Mouse (Mus musculus) hindbrain, embryonic 11.5 days (tissue): ENCODE measurements at regions not wholly inside any gene's neighbourhood (a gene's known extent, or its start where the extent isn't known, plus 50 kb on each side); places are given as distances from the start of the nearest gene placed in this dataset.

Source experiments
- ATAC-seq: fragments of 200-750 bp; cut with Nextera tagmentation; 2 replicates; pipeline ENCODE4 v1.8.0; 2017; ENCODE audit warnings: mild to moderate bottlenecking, moderate TSS enrichment, moderate library complexity; ENCODE audit not compliant: low FRiP score
- DNase-seq: peaks from one replicate; pipeline ENCODE4 v3.0.0-alpha.2; 2015; ENCODE audit warnings: low spot score
- H3K27ac ChIP-seq: fragments of 300-500 bp; sonication (generic); 2 replicates; pipeline ENCODE4 v1.5.1; 2014; ENCODE audit warnings: mild to moderate bottlenecking, low read depth, low read length
- H3K27me3 ChIP-seq: fragments of 300-500 bp; sonication (generic); 2 replicates; pipeline ENCODE4 v1.6.1; 2014; ENCODE audit warnings: mild to moderate bottlenecking, low read length, moderate library complexity, mixed read lengths; ENCODE audit not compliant: control insufficient read depth, insufficient read depth
- H3K36me3 ChIP-seq: fragments of 300-500 bp; sonication (generic); 2 replicates; pipeline ENCODE4 v1.6.1; 2014; ENCODE audit warnings: mild to moderate bottlenecking, low read length, moderate library complexity, mixed read lengths; ENCODE audit not compliant: control insufficient read depth, insufficient read depth
- H3K4me1 ChIP-seq: fragments of 300-500 bp; sonication (generic); replicated peaks from 2 replicates; pipeline ENCODE4 v1.6.1; 2014; ENCODE audit warnings: low read length, mixed read lengths; ENCODE audit not compliant: control insufficient read depth, insufficient read depth
- H3K4me2 ChIP-seq: fragments of 300-500 bp; sonication (generic); replicated peaks from 2 replicates; pipeline ENCODE4 v1.6.1; 2014; ENCODE audit warnings: mild to moderate bottlenecking, low read depth, low read length
- H3K4me3 ChIP-seq: fragments of 300-500 bp; sonication (generic); 2 replicates; pipeline ENCODE4 v1.5.1; 2014; ENCODE audit warnings: low read depth, low read length
- H3K9ac ChIP-seq: fragments of 300-500 bp; sonication (generic); 2 replicates; pipeline ENCODE4 v1.6.1; 2014; ENCODE audit warnings: low read depth, low read length
- H3K9me3 ChIP-seq: fragments of 300-500 bp; sonication (generic); 2 replicates; pipeline ENCODE4 v1.6.1; 2016; ENCODE audit warnings: low read length; ENCODE audit not compliant: control insufficient read depth
- WGBS: fragments of 180-500 bp; shearing (Covaris S2); extraction: QIAGEN DNeasy Blood & Tissue Kit; methylation state at CpG from one replicate; pipeline ENCODE4 v1.1.7; 2014; 5-methylcytosine and 5-hydroxymethylcytosine counted together

DNA sequence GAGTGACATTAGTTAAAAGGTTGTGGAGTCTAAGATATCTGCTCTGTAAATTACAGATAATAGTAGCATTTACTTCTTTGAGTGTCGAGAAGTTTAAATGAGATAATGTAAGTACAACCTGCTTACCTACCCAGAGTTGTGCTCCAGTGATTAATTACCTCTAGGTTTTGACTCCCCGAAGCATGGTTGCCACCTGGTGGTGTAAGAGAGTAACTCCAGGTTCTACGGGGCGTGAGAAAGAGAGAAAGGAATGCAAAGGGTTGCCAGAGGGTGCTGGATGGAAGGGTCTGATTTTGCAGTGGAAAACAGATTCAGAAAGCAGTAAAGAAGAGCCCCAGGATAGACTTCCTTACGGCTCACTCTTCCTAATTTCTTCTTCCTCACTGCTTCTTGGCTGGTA lies 143.5 kb downstream of the Usp31 start:
- no peak overlapping the region for H3K4me3 ChIP-seq
- ATAC-seq = no peak
- H3K27ac ChIP-seq = no peak overlapping the region
- H3K4me1 ChIP-seq = no peaks in the 10 kb centered on the region
- H3K4me2 ChIP-seq = no peak overlapping the region
- no peak overlapping the region for H3K9ac ChIP-seq
- peak; percentile 64 for DNase-seq
- no peaks in the 10 kb centered on the region for H3K9me3 ChIP-seq
- WGBS = 43% methylated on average over 5 of the region's 5 CpGs
- no peaks in the 10 kb centered on the region for H3K27me3 ChIP-seq
- no peaks in the 10 kb centered on the region for H3K36me3 ChIP-seq

DNA sequence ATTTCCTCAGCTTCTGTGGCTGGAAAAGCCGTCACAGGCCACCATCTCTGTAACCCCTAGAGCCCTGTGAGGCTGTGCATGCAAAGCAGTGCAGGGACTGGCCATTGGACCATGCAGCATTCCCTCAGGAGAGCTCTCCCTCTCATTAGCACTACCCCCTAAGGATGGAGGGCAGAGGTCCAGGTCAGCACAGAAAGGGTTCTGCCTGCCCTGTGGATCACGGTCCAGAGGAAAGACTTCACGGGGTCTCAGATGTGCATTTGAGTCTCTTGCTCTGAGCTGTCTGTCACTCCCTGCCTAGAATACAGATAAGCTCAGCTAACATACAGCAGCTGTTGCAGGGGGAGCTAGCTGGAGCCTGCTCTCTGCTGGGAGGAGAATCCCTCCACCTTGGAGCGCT lies 151.6 kb downstream of the Usp31 start:
- H3K4me2 ChIP-seq = no peak overlapping the region
- DNase-seq = peak; percentile 35
- no peak overlapping the region for H3K9ac ChIP-seq
- WGBS = 33% methylated on average over 4 of the region's 4 CpGs
- no peaks in the 10 kb centered on the region for H3K9me3 ChIP-seq
- peak overlapping the region; percentile 30; the same call in 1 of the 2 replicates for H3K27ac ChIP-seq
- H3K36me3 ChIP-seq = no peaks in the 10 kb centered on the region
- ATAC-seq = peak; percentile 67
- no peaks in the 10 kb centered on the region for H3K27me3 ChIP-seq
- H3K4me1 ChIP-seq = no peaks in the 10 kb centered on the region
- H3K4me3 ChIP-seq = no peak overlapping the region
